Mouse (Mus musculus): ENCODE measurements at regions not wholly inside any gene's neighbourhood (a gene's known extent, or its start where the extent isn't known, plus 50 kb on each side); places are given as distances from the start of the nearest gene placed in this dataset.

- no peak for DNase-seq
These were observed 286.5 kb upstream of the N6amt1 start for GRCm38 (mm10) chr16:87067523-87067922.

- DNase-seq = no peak
These were observed 293.5 kb upstream of the N6amt1 start for GRCm38 (mm10) chr16:87060473-87060872.

DNA sequence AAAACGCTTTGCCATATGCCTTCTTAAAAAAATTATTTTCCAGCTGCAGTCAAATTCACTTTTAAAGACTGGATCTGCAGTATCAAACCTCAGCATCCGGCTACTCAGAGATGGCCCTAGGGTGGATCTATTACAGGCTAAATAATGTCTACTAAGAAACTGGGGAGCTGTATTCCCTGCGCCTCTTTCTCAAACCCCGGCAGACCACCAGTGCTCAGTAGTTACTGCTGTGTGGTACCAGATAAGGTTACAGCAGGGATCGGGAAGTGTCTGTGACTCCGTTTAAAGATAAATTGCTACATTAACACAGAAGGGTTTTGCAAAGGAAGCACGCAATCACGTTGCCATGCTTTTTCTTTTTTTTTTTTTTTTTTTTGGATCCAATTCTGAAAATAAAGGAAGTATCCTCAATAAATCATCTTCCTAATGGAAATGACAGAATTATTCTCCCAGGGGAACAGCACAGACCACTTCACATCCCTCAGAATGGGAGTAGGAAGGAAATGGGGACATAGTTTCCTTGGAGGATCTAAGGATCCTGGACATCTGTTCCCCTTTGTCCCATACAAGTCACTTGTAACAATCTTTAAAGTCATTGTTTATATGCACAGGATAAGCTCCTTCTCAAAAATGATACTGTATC is 304.1 kb upstream of the N6amt1 start:
- DNase-seq = no peak

GRCm38 (mm10) chr16:87044773-87045561 is 309.0 kb upstream of the N6amt1 start:
- no peak for DNase-seq

DNA sequence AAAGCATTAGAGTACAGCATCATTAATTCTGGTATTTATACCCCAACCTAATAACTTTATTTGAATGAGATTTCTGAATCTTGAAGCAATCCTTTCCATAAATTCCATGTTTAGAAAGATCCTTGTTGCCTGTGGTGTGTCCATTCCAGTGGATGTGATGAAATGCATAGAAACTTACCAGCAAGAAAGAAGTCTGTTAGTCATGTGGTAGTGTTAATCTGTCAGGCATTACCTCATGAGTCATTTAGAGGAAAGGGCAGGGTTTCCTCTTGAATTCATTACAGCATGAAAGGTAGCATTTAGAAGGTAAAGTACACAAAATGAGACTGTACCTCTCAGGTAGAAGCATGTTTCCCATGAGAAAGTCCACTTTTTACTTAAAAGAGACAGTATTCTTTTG is 310.3 kb upstream of the N6amt1 start:
- DNase-seq = no peak

DNA sequence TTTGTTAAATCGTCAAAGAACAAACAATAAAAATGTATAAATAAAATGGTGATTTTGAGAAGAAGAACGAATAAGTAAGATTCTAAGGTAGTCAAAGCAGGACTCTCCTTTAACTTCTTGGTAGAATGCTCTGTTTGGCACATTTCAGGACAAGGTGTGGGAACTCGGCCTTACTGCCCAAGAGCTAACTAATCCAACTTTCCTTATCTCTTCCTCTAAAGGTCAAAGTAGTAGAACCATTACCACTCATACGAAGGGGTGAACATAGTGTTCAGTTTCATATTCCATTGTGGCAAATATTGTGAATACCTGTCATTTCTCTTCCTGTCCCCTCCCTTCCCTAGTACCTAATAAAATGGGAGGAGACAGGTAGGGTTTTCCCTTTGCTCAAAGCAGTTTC is 313.6 kb upstream of the N6amt1 start:
- no peak for DNase-seq

DNA sequence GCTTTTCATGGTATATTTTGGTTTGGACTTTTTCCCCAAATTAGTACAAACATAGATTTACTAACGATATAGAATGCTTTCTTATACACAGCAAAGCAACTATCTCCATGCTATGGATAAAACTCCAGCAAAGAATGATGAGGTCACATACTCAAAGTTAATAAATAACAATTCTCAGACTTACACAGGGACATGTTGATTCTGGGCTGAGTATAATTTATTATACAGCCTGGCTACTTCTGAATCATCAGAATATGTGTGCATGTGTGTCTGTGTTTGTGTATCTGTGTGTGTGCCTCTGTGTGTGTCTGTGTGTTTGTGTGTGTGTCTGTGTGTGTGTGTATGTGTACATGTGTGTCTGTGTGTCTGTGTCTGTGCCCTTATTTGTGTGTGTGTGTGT is 314.1 kb upstream of the N6amt1 start:
- no peak for DNase-seq

DNA sequence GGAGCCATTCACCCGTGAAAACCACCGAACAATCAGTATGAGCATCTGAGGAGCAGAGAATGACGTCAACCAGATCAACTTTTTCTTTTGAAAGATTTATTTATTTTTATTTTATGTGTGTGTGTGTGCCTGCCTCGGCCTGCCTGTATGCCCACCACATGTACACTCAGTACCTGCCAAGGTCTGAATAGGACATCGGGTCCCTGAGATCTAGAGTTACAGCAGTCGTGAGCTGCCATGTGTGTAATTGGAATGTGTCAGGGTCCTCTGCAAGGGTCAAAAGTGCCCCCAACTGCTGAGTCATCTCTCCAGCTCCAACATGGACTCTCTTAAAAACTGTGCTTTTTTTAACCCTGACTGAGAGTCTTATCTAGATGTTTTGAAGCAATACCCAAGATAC is 316.9 kb upstream of the N6amt1 start:
- no peak for DNase-seq

DNA sequence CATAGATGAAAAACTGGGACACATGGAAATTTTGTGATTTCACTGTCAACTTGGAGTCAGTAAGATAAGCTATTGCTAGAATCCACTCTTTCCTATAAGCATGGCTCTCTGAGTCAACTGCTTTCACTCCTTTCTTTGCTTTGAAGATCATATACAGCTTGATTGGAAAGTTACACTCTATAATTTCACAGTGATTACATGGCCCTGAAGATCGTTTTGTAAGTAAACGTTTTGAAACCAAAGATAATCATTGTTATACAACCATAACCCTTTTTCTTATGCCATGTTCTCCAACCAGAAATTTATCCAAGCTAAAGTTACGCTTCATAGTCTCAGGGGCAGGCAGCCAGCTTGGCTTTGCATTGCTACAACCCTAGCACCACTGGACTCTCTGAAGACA is 322.1 kb upstream of the N6amt1 start:
- DNase-seq = no peak

DNA sequence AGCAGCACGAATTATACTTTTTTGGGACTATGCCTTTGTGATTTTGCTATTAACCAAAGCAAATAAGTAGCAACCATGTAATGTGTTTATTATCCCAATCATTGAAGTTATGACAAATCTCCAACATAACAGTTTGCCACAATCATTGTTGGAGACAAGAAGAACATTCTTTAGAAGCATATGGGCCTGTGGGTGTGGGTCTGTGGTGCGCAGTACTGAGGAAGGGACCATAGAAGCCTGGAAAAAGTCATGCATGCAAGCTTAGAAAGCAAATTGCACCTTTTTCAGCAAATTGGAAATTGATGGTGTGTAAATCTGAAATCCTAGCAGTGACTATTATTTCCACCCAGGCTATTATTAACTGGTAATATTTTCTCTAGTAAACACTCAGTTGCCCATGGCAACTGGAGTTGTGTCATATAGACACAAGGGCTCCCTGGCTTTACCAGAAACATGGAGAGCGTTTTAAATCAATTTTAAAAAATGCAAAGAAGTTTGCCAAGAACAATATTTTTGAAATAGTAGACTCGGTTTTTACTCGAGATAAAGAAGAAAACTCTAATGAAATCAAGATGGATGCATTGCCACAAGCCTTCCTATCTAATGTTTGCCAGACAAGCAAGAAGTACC is 325.4 kb upstream of the N6amt1 start:
- DNase-seq = no peak

DNA sequence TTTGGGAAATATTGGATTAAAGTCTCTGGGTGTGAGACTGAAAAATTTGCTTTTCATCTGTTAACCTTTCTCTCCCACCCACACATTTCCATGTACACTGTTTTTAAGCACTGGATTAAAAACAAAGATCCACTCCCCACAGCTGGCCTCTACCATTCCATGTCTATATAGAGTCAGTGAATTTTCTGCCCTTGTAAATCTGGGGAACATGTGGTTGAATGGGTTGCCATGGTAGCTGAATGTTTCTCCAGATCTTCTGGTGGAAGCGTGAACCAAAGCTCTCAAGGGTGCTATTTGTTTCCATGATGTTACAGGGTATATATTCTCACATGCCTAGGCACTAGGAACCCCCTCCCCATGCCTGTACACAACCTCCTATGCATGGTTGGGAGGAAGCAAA is 326.4 kb upstream of the N6amt1 start:
- no peak for DNase-seq

- no peak for DNase-seq
These were observed 331.9 kb upstream of the N6amt1 start for GRCm38 (mm10) chr16:87022041-87022440.

DNA sequence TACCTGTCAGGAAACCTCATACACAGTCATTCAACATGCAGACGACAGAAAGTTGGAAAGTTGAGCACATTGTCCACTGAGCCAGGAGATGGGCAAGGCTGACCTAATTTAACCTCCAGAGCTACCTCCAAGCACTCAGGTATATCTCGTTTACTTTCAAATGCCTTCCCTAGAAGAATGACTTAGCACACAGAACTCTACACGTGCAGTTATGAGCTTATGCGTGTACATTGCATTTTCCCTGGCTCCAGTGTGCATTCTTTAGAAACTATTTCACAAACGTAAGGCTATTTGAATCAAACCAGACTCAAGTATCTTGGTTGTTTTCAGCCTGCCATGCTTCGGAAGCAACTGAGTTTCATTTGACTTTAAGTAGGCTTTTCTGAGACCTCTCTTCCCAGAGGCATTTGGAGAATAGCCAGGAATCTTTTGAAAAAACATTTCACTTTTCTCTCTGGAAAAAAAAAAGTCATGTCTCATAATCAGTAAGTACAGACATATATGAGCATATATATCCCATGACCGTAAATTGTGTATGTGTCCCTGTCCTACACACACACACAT is 336.8 kb upstream of the N6amt1 start:
- no peak for DNase-seq

DNA sequence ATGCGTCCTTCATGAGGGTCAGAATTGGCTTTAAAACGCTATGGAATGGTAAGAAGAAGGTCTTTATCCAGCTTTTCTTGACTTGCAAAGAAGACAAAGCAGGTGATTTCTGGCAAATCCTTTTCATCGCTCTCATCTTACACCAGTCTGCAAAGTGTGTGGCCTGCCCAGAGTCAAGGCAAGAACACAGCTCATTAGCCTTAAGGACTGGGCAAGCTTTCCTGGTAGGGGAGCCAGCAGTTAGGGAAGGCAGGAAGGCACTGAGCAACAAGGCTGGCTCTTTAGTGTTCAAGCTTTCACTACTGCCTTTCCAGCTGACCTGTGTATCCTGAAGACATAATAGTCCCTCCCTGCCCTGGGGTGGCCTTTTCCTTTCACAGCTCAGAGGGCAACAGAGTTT is 352.4 kb upstream of the N6amt1 start:
- no peak for DNase-seq

DNA sequence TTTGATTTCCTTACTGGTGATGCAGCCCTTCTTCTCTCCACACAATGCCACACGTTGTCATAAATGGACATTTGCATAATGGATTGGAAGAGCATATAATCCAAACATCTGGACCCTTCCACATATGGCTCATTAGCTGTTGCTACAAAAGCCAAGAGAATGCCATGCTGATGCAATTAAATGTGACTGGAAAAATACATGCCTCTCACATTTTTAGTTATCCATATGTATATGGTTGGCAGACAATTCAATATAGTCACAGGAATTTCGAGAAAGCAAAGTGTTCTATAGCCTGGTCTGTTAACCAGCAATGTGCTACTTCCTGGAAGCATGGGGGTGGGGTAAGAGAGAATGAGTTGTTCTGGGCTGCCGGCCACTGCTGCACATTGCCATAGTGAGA is 352.9 kb upstream of the N6amt1 start:
- no peak for DNase-seq

DNA sequence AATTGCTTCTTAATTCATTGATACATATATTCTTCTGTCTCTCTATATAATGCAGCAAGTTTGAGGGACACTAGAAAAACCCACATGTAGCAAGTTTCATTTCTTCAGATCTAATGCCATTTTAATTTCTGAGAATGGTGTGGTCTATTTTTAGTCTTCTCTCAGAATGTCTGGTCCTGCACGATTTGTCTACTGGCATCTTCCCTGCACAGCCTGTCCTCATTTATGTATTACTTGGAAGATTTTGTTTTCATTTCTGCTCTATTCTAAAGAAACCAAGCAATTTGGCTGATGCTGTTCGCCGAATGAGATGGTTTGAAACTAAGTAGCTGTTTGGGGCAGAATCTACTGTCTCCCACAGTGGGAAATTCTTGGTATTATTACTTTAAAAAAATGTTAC is 382.3 kb upstream of the N6amt1 start:
- DNase-seq = no peak

- no peak for DNase-seq
These were observed 404.3 kb upstream of the N6amt1 start for GRCm38 (mm10) chr16:86949681-86950080.

GRCm38 (mm10) chr16:86945531-86946144 is 408.3 kb upstream of the N6amt1 start:
- no peak for DNase-seq

GRCm38 (mm10) chr16:86945058-86945457 is 408.9 kb upstream of the N6amt1 start:
- DNase-seq = no peak

GRCm38 (mm10) chr16:86934989-86935388 is 419.0 kb upstream of the N6amt1 start:
- no peak for DNase-seq

- DNase-seq = no peak
These were observed 421.2 kb upstream of the N6amt1 start for GRCm38 (mm10) chr16:86932765-86933164.

GRCm38 (mm10) chr16:86897967-86898710 is 455.8 kb upstream of the N6amt1 start:
- no peak for DNase-seq

GRCm38 (mm10) chr16:86894982-86895381 is 459.0 kb upstream of the N6amt1 start:
- DNase-seq = no peak

All from B cell, adult 2 months (primary cell).